Mouse (Mus musculus) midbrain, embryonic 15.5 days (tissue): ENCODE data around the gene Tnfrsf9. TPM values are rescaled to one million over a fixed set of nuclear protein-coding genes. Genes with fewer than 3 reads are reported as not detected.
"Not testable (repeated sequence)": the region's sequence is repeated elsewhere in the genome, so short reads cannot be mapped to it uniquely, and the experiment has no call there.

Source experiments
- ATAC-seq: fragments of 200-750 bp; cut with Nextera tagmentation; replicated peaks from 2 replicates; pipeline ENCODE4 v1.8.0; 2017; ENCODE audit warnings: moderate TSS enrichment
- H3K27ac ChIP-seq: fragments of 300-500 bp; sonication (generic); 2 replicates; pipeline ENCODE4 v1.5.1; 2015; ENCODE audit warnings: mild to moderate bottlenecking, inconsistent platforms
- H3K27me3 ChIP-seq: fragments of 300-500 bp; sonication (generic); replicated peaks from 2 replicates; pipeline ENCODE4 v1.6.1; 2015; ENCODE audit warnings: inconsistent platforms
- H3K36me3 ChIP-seq: fragments of 300-500 bp; sonication (generic); replicated peaks from 2 replicates; pipeline ENCODE4 v1.6.1; 2015; ENCODE audit warnings: inconsistent platforms
- H3K4me1 ChIP-seq: fragments of 300-500 bp; sonication (generic); 2 replicates; pipeline ENCODE4 v1.6.1; 2015; ENCODE audit warnings: inconsistent platforms
- H3K4me2 ChIP-seq: fragments of 300-500 bp; sonication (generic); 2 replicates; pipeline ENCODE4 v1.6.1; 2015; ENCODE audit warnings: inconsistent platforms, mild to moderate bottlenecking, moderate library complexity
- H3K4me3 ChIP-seq: fragments of 300-500 bp; sonication (generic); 2 replicates; pipeline ENCODE4 v1.5.1; 2015; ENCODE audit warnings: mild to moderate bottlenecking, inconsistent platforms
- H3K9ac ChIP-seq: fragments of 300-500 bp; sonication (generic); 2 replicates; pipeline ENCODE4 v1.6.1; 2015; ENCODE audit warnings: mild to moderate bottlenecking, inconsistent platforms
- H3K9me3 ChIP-seq: fragments of 300-500 bp; sonication (generic); 2 replicates; pipeline ENCODE4 v1.6.1; 2016; ENCODE audit warnings: inconsistent platforms
- WGBS: fragments of 180-500 bp; shearing (Covaris S2); methylation state at CpG from one replicate; pipeline ENCODE4 v1.1.7; 2015; ENCODE audit warnings: mixed read lengths; 5-methylcytosine and 5-hydroxymethylcytosine counted together
- polyA plus RNA-seq: library from polyadenylated mRNA; unstranded; fragments of >200 nt; fragmentation: Nextera tagmentation; extraction: Ambion mirVana; gene quantifications from 2 replicates; pipeline ENCODE4 v1.2.1, GENCODE M21; 2015

The Tnfrsf9 gene
- polyA plus RNA-seq, 1 experiment from 2014 or later, result 0.30 TPM

- H3K4me1 ChIP-seq, H3K4me3 ChIP-seq, ATAC-seq, H3K9ac ChIP-seq, H3K4me2 ChIP-seq, H3K27ac ChIP-seq, H3K36me3 ChIP-seq, H3K27me3 ChIP-seq: not testable (repeated sequence)
- WGBS, result 79% methylated on average over 4 of the region's 4 CpGs
- H3K9me3 ChIP-seq, result peaks cover 11% of the 10 kb centered on the region
These were observed 39.9 kb upstream of the Tnfrsf9 start for GRCm38 (mm10) chr4:150874416-150874815.

GRCm38 (mm10) chr4:150875393-150875792, 39.0 kb upstream of the Tnfrsf9 start:
- no peak overlapping the region for H3K9ac ChIP-seq
- no peak overlapping the region for H3K4me3 ChIP-seq
- peaks cover 7% of the 10 kb centered on the region; the same call in 1 of the 2 replicates for H3K4me1 ChIP-seq
- H3K36me3 ChIP-seq, result no peaks in the 10 kb centered on the region
- no peak overlapping the region for H3K4me2 ChIP-seq
- 87% methylated on average over 10 of the region's 10 CpGs for WGBS
- ATAC-seq, result no peak
- no peaks in the 10 kb centered on the region for H3K27me3 ChIP-seq
- peaks cover 11% of the 10 kb centered on the region for H3K9me3 ChIP-seq
- no peak overlapping the region for H3K27ac ChIP-seq

- H3K4me3 ChIP-seq, result no peak overlapping the region
- WGBS, result 95% methylated on average over 22 of the region's 22 CpGs
- H3K27me3 ChIP-seq, result no peaks in the 10 kb centered on the region
- H3K4me2 ChIP-seq, result no peak overlapping the region
- ATAC-seq, result no peak
- H3K4me1 ChIP-seq, result no peaks in the 10 kb centered on the region
- H3K27ac ChIP-seq, result no peak overlapping the region
- peaks cover 11% of the 10 kb centered on the region for H3K9me3 ChIP-seq
- no peaks in the 10 kb centered on the region for H3K36me3 ChIP-seq
- no peak overlapping the region for H3K9ac ChIP-seq
These were observed 34.7 kb upstream of the Tnfrsf9 start for GRCm38 (mm10) chr4:150879631-150880030.

DNA sequence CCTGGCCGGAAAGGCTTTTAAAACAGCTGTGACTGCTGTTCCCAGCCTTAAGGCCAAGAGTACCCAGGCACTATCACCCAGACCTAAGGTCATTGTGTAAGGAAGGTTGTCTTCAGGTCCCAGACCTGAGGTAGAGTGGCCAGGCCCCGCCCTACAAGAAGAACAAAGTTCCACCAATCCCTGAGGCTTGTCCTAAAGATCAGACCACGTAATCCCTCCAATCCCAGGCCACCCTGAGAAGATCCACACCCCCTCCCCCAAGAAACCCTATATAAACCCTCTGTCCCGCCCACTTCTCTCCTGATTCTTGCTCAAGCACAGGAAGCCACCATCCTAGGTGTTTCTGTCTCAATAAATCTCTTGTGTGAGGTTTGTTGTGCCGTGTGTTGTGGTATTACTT, 34.0 kb upstream of the Tnfrsf9 start:
- Histone ChIP-seq H3K27me3 (no peaks in the 10 kb centered on the region), H3K36me3 (no peaks in the 10 kb centered on the region), H3K4me1 (no peaks in the 10 kb centered on the region), H3K4me3 (no peak overlapping the region), H3K27ac (no peak overlapping the region), H3K9me3 (peaks cover 11% of the 10 kb centered on the region), H3K4me2 (no peak overlapping the region), H3K9ac (no peak overlapping the region)
- ATAC-seq, result no peak
- WGBS, result 84% methylated on average over 5 of the region's 5 CpGs

DNA sequence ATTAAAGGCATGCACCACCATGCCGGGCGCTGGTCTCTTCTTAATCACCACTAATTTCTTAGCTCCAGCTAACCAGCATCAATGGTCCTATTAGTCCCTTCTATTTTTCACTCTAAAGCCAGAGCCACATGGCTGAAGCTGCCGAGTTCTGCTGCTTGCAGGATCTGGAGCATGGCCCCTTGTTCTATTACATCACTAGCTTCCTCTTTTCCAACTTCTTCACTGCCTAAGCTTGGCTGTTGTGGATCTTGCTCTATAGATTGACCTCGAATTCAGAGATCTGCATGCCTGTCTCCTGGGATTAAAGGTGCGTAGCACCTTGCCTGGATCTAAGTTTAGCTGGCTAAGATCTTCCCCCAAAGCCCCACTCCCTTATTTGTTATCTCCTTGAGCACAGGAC, 31.7 kb upstream of the Tnfrsf9 start:
- no peaks in the 10 kb centered on the region for H3K27me3 ChIP-seq
- H3K4me2 ChIP-seq, result no peak overlapping the region
- H3K9me3 ChIP-seq, result peaks cover 11% of the 10 kb centered on the region
- WGBS, result 85% methylated on average over 5 of the region's 5 CpGs
- no peaks in the 10 kb centered on the region for H3K4me1 ChIP-seq
- H3K27ac ChIP-seq, result no peak overlapping the region
- H3K36me3 ChIP-seq, result no peaks in the 10 kb centered on the region
- ATAC-seq, result no peak
- no peak overlapping the region for H3K4me3 ChIP-seq
- H3K9ac ChIP-seq, result no peak overlapping the region

DNA sequence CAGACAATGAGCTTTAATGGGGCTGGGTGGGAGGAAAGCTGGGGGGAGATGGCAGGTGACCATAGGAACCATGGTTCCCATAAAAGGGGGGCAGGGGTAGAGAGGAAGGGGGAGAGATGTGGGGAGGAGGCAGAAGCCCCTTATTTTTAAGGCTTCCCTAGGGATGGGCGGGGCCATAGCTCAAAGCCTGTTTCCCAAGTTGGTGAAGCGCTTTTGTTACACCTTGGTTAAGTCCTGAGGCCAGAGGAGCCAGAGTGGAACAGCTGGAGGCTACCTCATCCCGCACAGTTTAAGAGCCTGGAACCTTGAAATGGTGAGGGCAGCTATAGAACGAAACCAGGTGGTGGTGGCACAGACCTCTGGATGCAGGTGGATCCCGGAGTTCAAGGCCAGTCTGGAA, 26.5 kb upstream of the Tnfrsf9 start:
- no peaks in the 10 kb centered on the region for H3K27me3 ChIP-seq
- no peaks in the 10 kb centered on the region for H3K4me1 ChIP-seq
- H3K9me3 ChIP-seq, result no peaks in the 10 kb centered on the region
- no peak for ATAC-seq
- H3K27ac ChIP-seq, result no peak overlapping the region
- no peaks in the 10 kb centered on the region for H3K36me3 ChIP-seq
- H3K4me2 ChIP-seq, result no peak overlapping the region
- 83% methylated on average over 5 of the region's 5 CpGs for WGBS
- H3K4me3 ChIP-seq, result no peak overlapping the region
- no peak overlapping the region for H3K9ac ChIP-seq

GRCm38 (mm10) chr4:150888492-150888891, 25.9 kb upstream of the Tnfrsf9 start:
- Histone ChIP-seq H3K4me3 (no peak overlapping the region), H3K9ac (no peak overlapping the region), H3K4me2 (no peak overlapping the region), H3K9me3 (no peaks in the 10 kb centered on the region), H3K36me3 (no peaks in the 10 kb centered on the region), H3K27ac (no peak overlapping the region), H3K4me1 (no peaks in the 10 kb centered on the region), H3K27me3 (no peaks in the 10 kb centered on the region)
- ATAC-seq, result no peak
- WGBS, result 82% methylated on average over 4 of the region's 4 CpGs

DNA sequence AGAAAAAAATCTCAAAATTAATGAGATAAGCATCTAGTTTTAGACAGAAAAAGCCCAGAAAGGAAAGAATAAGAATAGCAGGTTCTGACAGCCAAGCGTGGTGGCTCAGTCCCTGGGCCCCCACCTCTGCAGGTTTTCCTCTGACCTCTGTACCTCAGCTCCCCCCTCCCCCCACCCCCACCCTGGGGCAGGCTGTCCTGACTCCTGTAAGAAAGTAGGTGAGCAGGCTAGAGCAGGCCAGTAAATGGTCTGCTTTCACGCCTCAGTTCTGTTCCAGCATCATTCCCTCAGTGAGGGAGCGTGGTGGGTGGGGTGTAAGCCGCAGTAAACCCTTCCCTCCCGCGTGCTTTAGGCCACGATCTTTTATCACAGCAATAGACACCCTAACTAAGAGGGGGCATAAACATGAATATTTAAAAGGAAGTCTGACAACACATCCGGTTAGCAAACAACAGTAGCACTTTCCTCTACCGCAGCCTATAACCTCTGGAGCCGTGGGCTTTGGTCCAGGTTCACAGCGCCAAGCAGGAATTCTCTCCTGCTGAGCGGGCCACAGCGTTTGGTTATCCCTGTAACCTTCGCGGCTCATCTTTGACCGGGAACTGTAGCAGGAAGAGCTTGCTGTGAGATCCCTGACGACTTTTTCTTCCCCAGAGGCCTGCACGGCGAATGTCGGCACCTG, 24.9 kb upstream of the Tnfrsf9 start:
- no peak overlapping the region for H3K9ac ChIP-seq
- H3K4me1 ChIP-seq, result no peaks in the 10 kb centered on the region
- H3K27ac ChIP-seq, result no peak overlapping the region
- H3K9me3 ChIP-seq, result no peaks in the 10 kb centered on the region
- H3K4me3 ChIP-seq, result no peak overlapping the region
- H3K4me2 ChIP-seq, result no peak overlapping the region
- ATAC-seq, result no peak
- no peaks in the 10 kb centered on the region for H3K27me3 ChIP-seq
- 48% methylated on average over 20 of the region's 20 CpGs for WGBS
- no peaks in the 10 kb centered on the region for H3K36me3 ChIP-seq

DNA sequence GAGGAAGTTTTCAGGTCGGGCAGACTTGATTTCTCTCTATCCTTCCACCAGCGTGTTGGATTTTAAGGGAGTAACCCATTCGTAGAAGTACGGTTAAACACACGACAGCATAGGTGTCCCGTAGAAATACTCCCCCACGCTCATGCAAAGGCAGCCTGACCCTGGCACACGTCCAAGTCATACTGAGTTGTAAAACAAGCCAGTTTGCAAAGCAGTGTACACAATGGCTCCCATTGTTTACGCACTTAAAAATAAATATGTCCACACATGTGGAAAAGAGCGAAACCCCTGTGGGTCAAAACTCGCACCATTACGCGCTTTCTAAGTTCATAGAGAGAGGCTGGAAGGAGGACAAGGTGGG, 24.4 kb upstream of the Tnfrsf9 start:
- H3K9me3 ChIP-seq, result no peaks in the 10 kb centered on the region
- no peak overlapping the region for H3K27ac ChIP-seq
- H3K27me3 ChIP-seq, result no peaks in the 10 kb centered on the region
- no peak overlapping the region for H3K4me2 ChIP-seq
- ATAC-seq, result no peak
- H3K36me3 ChIP-seq, result no peaks in the 10 kb centered on the region
- no peak overlapping the region for H3K4me3 ChIP-seq
- WGBS, result 62% methylated on average over 13 of the region's 13 CpGs
- H3K4me1 ChIP-seq, result no peaks in the 10 kb centered on the region
- H3K9ac ChIP-seq, result no peak overlapping the region

- Histone ChIP-seq H3K27ac (no peak overlapping the region), H3K4me3 (no peak overlapping the region), H3K27me3 (no peaks in the 10 kb centered on the region), H3K4me2 (no peak overlapping the region), H3K9me3 (no peaks in the 10 kb centered on the region), H3K9ac (no peak overlapping the region), H3K36me3 (no peaks in the 10 kb centered on the region), H3K4me1 (no peaks in the 10 kb centered on the region)
- no peak for ATAC-seq
- WGBS, result 87% methylated on average over 5 of the region's 5 CpGs
These were observed 23.1 kb upstream of the Tnfrsf9 start for GRCm38 (mm10) chr4:150891308-150891707.

GRCm38 (mm10) chr4:150894718-150895501, 19.5 kb upstream of the Tnfrsf9 start:
- 75% methylated on average over 8 of the region's 8 CpGs for WGBS

DNA sequence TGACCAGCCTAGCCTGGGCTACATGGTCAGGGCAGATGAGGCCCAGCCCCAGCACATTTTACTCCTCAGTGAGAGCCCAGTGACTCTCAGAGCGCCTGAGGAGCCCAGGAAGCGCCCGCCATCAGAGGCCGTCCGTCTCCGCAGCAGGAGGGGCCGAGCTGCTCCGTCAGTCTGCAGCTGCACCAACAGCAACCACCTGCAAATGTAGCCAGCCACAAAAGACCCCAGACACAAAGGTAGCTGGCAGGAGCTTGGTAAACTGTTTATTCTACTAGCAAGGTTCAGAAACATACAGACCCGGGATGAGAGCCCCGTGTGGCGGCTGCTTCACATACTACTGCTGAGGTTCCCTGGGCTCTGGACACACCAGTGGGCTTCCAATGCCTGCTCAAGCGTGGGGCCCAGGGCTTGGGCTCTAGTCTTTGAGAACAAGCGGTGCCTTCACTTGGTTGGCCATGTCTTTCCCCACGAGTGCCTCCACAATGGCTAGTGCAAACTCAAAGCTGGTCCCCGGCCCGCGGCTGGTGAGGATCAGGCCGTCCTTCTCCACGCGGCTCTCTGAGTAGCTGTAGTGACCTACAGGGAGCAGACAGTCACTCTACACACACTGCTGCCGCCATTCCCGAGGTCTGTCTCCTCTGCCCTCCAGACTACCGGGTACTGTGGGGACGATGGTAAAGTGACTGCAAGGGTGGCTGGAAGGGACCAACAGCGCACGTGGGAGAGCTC, 17.3 kb upstream of the Tnfrsf9 start:
- Histone ChIP-seq H3K4me1 (no peaks in the 10 kb centered on the region), H3K27me3 (no peaks in the 10 kb centered on the region), H3K4me2 (no peak overlapping the region), H3K9ac (no peak overlapping the region), H3K36me3 (peaks cover 32% of the 10 kb centered on the region), H3K4me3 (no peak overlapping the region), H3K27ac (no peak overlapping the region), H3K9me3 (no peaks in the 10 kb centered on the region)
- no peak for ATAC-seq
- 93% methylated on average over 26 of the region's 26 CpGs for WGBS

More at GRCm38 (mm10) chr4:150894718-150895501, 19.5 kb upstream of the Tnfrsf9 start:
- Histone ChIP-seq H3K9me3 (no peaks in the 10 kb centered on the region), H3K36me3 (peaks cover 20% of the 10 kb centered on the region), H3K27ac (no peak overlapping the region), H3K4me2 (no peak overlapping the region), H3K9ac (no peak overlapping the region), H3K4me3 (no peak overlapping the region), H3K27me3 (no peaks in the 10 kb centered on the region), H3K4me1 (no peaks in the 10 kb centered on the region)
- ATAC-seq, result no peak
